Mouse (Mus musculus) CD4-positive, CD25-positive, alpha-beta regulatory T cell, adult 4 months (primary cell): ENCODE measurements around the gene Trak2. TPM values are rescaled to one million over a fixed set of nuclear protein-coding genes. Genes with fewer than 3 reads are reported as not detected.
A peak's percentile ranks its signal among the peaks of the same experiment; 100 is the strongest.
"Not testable (repeated sequence)": the region's sequence is repeated elsewhere in the genome, so short reads cannot be mapped to it uniquely, and the experiment has no call there.

Experiments
- ATAC-seq: one replicate; pipeline ENCODE4 v1.8.0; 2017
- polyA plus RNA-seq, 2 experiments: library from polyadenylated mRNA; unstranded; fragments of 100-300 nt; shearing (Covaris generic); gene quantifications; one replicate each; pipeline ENCODE4 v1.2.1; 2017

Gene Trak2
- 10 to 100 TPM; 23.7 to 26.1 TPM for polyA plus RNA-seq

DNA sequence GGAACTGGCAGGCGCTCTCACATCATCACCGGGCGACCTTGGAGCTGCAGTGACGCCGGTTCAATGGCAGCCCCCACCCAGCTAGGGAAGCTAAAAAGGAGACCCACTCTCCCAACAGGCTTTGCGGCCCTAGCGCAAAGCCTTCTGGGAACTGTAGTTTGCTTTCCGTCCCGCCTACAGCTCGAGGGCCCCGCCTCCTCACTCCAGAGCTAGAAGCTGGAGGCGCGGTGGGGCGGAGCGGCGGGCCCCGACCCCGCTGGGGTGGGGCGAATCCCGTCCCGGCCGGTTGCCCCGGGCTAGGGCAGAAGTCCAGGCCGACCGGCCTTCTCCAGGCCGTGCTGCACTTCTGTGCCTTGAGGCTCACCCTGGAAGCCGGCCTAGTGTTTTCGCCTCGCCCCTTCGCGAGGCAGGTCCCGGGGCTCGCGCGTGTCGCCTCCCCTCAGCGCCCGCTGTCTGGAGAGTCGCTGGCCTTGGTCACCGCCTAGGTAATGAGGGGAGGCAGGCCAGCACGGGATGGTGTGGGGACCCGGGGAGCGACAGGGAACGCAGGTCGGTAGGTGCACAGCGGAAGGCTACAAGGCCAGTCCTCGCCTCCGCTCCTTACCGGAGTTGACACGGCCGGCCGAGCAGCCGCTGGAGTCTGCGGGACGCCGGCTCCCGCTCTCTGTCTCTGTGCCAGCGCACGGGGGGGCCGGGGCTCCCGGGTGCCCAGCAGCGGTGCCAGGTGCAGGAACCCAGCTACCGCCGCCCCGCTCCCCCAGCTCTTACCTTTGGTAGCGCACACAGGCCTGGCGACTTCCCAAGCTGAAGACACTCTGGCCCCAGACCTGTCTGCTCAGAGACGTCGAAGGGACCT is at the start of gene Trak2, which contains the start of gene Stradb:
Gene Trak2, minus strand, starts transcription at position 65 of the 856 bp plus-strand sequence.
Gene Stradb, plus strand, starts transcription at position 157 of the 856 bp plus-strand sequence.
- peak; percentile 94 for ATAC-seq

- no peak for ATAC-seq
Observed at GRCm38 (mm10) chr1:59021556-59021955, 48.3 kb upstream of the Trak2 start.

DNA sequence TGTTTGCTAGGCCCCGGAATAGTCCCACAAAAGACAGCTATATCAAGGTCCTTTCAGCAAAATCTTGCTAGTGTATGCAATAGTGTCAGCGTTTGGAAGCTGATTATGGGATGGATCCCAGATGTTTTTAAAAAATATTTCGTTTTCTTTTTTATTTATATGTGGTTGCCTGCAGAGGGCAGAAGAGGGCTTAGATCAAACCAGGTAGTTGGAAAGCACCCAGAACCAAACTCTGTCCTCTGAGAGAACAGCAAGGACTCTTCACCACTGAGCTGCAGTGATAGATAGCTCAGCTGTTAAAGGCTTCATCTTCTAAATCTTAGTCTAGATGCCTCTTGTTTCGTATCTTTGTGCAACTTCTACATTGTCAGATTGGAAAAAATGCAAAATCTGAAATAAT is 36.0 kb upstream of the Trak2 start:
- ATAC-seq, result no peak

DNA sequence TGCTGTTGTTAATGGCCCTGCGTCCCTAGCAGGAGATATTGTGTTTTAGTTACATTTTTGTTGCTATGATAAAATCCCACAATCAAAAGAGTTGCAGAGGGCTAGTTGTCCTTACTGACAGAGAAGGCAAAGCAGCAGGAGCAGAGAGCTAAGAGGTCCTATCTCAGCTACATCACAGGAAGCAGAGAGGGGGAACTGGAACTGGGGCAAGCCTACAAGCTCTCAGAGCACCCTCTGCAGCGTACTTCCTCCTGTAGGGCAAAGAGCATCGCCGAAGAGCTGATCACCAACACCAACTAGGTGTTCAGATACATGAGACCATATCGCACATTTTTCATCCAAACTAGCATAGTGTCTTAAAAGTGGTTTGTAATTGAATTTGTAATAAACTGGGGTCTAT is 22.1 kb upstream of the Trak2 start:
- no peak for ATAC-seq

DNA sequence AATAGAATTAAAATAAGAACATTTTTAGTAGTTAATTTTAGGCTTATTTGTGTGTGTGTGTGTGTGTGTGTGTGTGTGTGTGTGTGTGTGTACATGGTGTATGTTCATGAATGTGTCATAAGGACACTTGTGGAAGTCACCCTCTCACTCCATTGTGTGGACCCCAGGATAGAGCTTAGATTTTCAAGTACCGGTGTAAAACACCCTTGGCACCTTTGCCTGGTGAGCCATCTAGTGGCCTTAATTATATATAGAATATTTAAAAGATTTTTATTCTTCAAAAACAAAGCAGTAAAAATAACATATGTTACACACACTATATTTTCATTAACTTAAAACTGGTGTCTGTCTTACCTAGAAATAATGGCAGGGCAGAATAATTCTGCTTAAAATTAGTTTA is 20.5 kb upstream of the Trak2 start:
- no peak for ATAC-seq

GRCm38 (mm10) chr1:58993144-58993543 is 19.9 kb upstream of the Trak2 start:
- ATAC-seq, result no peak

- no peak for ATAC-seq
Observed at GRCm38 (mm10) chr1:58984586-58984985, 11.4 kb upstream of the Trak2 start.

GRCm38 (mm10) chr1:58982276-58982675 is 9.0 kb upstream of the Trak2 start:
- no peak for ATAC-seq

GRCm38 (mm10) chr1:58972851-58973365 is 322 bp downstream of the Trak2 start:
- ATAC-seq, result no peak

DNA sequence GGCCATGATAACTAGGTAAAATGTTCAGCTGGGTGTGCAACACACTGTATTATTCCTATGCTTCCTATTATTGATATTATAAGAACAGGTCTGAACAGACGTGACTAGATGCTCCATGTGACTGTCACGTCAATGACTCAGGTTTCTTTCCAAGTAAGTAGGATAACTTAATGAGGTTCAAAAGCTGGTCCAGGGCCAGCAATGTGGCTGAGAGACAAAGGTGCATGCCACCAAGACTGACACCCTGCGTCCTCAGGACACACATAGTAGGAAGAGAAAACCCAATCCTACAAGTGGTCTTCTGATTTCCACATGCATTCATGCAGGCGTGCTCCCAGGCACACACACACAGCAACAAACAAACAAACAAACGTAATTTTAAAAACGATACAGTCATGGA is 2.1 kb downstream of the Trak2 start:
- no peak for ATAC-seq

DNA sequence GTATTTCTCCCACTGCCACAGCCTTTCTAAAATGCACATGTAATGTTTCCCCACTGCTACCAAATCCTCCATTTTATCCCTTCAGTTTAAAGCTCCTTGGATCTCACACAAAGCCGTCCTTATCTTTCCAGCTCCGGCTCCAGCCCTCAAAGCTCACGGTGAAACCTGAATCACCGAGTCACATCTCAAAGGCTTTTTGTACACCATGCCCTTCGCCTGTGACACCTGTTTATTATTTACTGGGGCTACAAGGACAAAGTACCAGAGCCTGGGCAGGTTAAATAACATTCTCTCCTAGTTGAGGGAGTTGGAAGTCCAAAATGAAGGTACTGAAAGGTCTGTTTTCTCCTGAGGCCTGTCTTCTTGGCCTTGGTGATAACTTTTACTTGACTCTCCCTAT is 3.2 kb downstream of the Trak2 start:
- ATAC-seq, result no peak

DNA sequence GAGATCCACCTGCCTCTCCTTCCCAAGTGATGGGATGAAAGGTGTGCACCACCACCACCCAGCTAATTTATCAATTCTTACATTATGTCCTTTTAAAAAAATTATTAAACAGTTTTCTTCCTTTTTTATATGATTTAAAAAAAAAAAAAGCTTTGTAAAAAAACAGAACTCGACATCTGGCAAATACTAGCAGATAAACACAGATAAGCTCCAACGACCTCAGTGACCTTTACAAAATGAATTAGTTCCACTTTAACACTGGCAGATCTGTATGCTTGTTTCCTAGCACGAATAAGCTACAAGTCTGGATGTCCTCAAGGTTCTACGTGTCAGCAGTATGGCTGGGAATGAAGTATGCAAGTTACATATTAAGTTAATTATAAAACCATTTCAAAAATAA is 5.7 kb downstream of the Trak2 start:
- no peak for ATAC-seq

GRCm38 (mm10) chr1:58962865-58963264 is 10.4 kb downstream of the Trak2 start:
- ATAC-seq, result no peak

- ATAC-seq, result no peak
Observed at GRCm38 (mm10) chr1:58962418-58962817, 10.8 kb downstream of the Trak2 start.

- no peak for ATAC-seq
Observed at GRCm38 (mm10) chr1:58961152-58961893, 11.9 kb downstream of the Trak2 start.

DNA sequence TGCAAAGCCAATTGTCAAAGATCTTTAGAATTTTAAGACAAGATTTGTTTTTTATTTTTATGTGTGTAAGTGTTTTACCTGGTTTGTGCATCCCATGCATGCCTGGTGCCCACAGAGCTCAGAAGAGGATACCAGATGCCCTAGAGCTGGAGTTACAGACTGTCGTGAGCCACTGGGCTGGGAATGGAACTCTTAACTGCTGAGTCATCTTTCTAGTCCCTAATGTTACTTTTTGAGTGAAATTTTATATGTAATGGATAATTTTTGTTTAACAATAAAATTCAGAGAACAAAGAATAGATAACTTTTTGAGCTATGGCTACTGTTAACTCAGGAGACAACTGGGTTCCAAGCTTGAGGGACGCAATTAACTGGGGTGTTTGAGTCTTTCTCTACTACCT is 13.5 kb downstream of the Trak2 start:
- ATAC-seq, result no peak

DNA sequence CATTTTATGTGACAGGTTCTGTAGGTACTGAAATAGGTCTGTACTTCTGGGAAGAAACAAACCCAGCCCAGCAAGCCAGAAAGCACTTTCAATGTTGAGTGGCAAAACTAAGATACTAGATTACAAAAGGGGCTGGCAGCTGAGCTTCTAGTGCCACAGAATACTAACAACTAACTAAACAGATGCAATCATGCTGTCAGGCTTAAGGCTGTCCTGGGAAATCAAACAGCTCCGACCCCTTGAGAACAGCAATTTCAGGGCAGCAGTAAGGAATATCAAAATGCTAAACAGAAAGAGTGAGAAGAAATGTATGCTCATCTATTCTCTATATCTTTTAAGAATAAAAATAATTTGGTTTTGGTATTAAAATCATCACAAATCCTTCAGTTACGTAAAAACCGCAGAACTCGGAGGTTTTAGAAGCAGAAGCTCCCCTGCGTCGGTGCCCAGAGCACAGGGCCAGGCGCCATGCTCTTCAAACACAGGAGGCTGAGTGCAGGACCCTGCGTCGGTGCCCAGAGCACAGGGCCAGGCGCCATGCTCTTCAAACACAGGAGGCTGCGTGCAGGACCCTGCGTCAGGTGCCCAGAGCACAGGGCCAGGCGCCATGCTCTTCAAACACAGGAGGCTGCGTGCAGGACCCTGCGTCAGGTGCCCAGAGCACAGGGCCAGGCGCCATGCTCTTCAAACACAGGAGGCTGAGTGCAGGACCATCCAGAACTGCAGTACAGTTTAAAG is 14.3 kb downstream of the Trak2 start:
- not testable (repeated sequence) for ATAC-seq

DNA sequence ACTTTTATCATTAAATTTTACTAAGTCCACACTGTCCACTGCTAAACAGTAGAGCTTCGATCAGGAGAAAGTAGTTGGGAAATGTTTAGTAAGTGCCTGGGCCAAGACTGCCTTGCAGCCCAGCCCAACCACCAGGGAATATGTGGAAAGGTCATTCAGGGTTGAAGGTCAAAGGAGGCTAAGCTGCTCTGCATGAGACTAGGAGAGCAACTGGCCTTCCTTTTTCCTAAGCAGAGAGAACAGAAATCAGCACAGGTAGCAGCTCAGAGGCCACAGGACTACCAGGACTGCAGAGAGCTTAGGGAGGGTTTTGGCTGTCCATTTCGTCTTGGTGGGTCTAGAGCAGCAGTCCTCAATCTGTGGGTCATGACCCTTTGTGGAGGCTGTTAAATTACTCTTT is 15.3 kb downstream of the Trak2 start:
- ATAC-seq, result no peak

DNA sequence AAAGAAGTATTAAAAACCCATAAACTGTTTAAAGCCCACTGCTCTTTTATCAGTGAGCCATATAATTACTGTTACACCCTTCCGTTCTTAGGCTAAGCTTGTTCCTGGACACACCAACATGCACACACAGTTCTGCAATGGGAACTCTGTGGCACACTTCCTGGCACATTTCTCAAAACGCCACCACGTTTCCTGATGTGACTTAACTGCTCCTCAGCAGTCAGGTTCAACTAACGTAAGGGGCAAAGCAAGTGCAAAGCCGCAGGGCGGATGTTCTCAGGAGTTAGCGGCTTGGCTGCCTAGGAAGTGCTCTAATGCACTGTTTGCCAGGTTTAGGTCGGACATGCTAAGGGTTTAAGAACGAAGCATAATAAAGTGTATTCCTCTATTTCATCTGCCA is 17.0 kb downstream of the Trak2 start:
- ATAC-seq, result peak; percentile 87

GRCm38 (mm10) chr1:58955716-58956115 is 17.5 kb downstream of the Trak2 start:
- ATAC-seq, result peak; percentile 71

DNA sequence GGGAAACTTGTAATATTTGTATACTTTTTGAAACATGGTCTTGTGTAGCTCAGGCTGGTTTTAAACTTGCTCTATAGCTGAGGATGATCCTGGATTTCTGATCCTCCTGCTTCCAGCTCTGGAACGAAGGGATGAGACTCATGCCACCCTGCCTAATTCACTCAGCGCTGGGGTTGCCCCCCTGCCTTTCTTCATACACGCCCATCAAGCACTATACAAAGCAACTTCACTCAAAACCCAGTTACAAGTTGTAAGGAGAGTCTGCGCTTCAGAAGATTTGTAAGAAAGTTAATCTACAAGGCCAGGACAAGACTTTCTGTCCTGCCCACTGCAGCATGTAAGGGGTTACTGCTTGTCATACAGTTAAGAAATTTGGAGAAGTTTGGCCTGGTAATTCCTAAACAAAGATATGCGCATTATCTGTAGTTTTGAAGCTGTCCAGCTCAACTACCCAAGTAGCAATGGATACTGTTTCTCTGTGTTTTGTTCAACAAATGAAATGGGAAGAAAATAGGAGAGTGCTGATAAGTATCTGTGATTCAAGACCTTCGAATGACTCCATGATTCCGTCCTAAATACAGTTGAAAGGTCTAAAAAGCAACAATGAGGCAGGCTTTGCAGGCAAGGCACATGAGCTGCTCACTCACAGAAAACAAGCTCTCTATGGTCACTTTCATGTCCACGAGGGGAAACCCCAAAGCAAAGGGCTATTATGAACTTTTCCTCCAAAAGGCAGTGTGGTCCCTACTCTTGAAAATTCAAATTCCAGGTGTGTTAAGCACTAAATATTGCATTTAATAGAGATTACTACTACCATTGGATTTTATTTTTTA is 18.4 kb downstream of the Trak2 start:
- no peak for ATAC-seq
